Mouse (Mus musculus) ES-Bruce4 (cell line): ENCODE measurements at regions not wholly inside any gene's neighbourhood (a gene's known extent, or its start where the extent isn't known, plus 50 kb on each side); places are given as distances from the start of the nearest gene placed in this dataset.

Source experiments
- EP300 ChIP-seq: IDR thresholded peaks from 2 replicates; pipeline ENCODE4 v1.6.1; 2011; ENCODE audit warnings: low read depth, low read length; ENCODE audit not compliant: insufficient read depth
- POLR2A ChIP-seq: IDR thresholded peaks from one replicate; pipeline ENCODE4 v1.8.1; 2011; ENCODE audit warnings: low read length; ENCODE audit not compliant: insufficient read depth

GRCm38 (mm10) chr5:12997440-12997839 lies 127.8 kb upstream of the Sema3a start:
- TF ChIP-seq EP300 (no peak), POLR2A (no peak)
